Mouse (Mus musculus) kidney, embryonic 14.5 days (tissue): ENCODE data around the gene Spsb1. TPM values are rescaled to one million over a fixed set of nuclear protein-coding genes. Genes with fewer than 3 reads are reported as not detected.

Experiments
- ATAC-seq: fragments of 200-750 bp; cut with Nextera tagmentation; 2 replicates; pipeline ENCODE4 v1.8.0; 2017; ENCODE audit warnings: moderate number of reproducible peaks, mild to moderate bottlenecking, moderate TSS enrichment, moderate library complexity; ENCODE audit not compliant: low FRiP score, low TSS enrichment
- H3K27ac ChIP-seq: fragments of 300-500 bp; sonication (generic); 2 replicates; pipeline ENCODE4 v1.5.1; 2014; ENCODE audit warnings: low read depth, mild to moderate bottlenecking, low read length, moderate library complexity, mixed read lengths
- H3K27me3 ChIP-seq: fragments of 300-500 bp; sonication (generic); 2 replicates; pipeline ENCODE4 v1.6.1; 2014; ENCODE audit warnings: mild to moderate bottlenecking, low read length; ENCODE audit not compliant: control insufficient read depth, insufficient read depth
- H3K36me3 ChIP-seq: fragments of 300-500 bp; sonication (generic); 2 replicates; pipeline ENCODE4 v1.6.1; 2014; ENCODE audit warnings: low read length, mixed read lengths; ENCODE audit not compliant: control insufficient read depth, insufficient read depth
- H3K4me1 ChIP-seq: fragments of 300-500 bp; sonication (generic); 2 replicates; pipeline ENCODE4 v1.6.1; 2014; ENCODE audit warnings: low read length, mixed read lengths; ENCODE audit not compliant: control insufficient read depth, insufficient read depth
- H3K4me2 ChIP-seq: fragments of 300-500 bp; sonication (generic); replicated peaks from 2 replicates; pipeline ENCODE4 v1.6.1; 2014; ENCODE audit warnings: low read depth, mild to moderate bottlenecking, low read length
- H3K4me3 ChIP-seq: fragments of 300-500 bp; sonication (generic); 2 replicates; pipeline ENCODE4 v1.5.1; 2014; ENCODE audit warnings: mild to moderate bottlenecking, low read length
- H3K9ac ChIP-seq: fragments of 300-500 bp; sonication (generic); 2 replicates; pipeline ENCODE4 v1.6.1; 2014; ENCODE audit warnings: low read depth, mild to moderate bottlenecking, low read length, moderate library complexity
- H3K9me3 ChIP-seq: fragments of 300-500 bp; sonication (generic); 2 replicates; pipeline ENCODE4 v1.6.1; 2016; ENCODE audit warnings: low read length; ENCODE audit not compliant: control insufficient read depth
- WGBS: fragments of 180-500 bp; shearing (Covaris S2); extraction: QIAGEN DNeasy Blood & Tissue Kit; methylation state at CpG from one replicate; pipeline ENCODE4 v1.1.7; 2014; 5-methylcytosine and 5-hydroxymethylcytosine counted together
- polyA plus RNA-seq: library from polyadenylated mRNA; unstranded; fragments of >200 nt; fragmentation: Nextera tagmentation; extraction: Ambion mirVana; gene quantifications from 2 replicates; pipeline ENCODE4 v1.2.1, GENCODE M21; 2014

Spsb1 gene
- polyA plus RNA-seq, 1 experiment from 2014 or later = 9.6 TPM

DNA sequence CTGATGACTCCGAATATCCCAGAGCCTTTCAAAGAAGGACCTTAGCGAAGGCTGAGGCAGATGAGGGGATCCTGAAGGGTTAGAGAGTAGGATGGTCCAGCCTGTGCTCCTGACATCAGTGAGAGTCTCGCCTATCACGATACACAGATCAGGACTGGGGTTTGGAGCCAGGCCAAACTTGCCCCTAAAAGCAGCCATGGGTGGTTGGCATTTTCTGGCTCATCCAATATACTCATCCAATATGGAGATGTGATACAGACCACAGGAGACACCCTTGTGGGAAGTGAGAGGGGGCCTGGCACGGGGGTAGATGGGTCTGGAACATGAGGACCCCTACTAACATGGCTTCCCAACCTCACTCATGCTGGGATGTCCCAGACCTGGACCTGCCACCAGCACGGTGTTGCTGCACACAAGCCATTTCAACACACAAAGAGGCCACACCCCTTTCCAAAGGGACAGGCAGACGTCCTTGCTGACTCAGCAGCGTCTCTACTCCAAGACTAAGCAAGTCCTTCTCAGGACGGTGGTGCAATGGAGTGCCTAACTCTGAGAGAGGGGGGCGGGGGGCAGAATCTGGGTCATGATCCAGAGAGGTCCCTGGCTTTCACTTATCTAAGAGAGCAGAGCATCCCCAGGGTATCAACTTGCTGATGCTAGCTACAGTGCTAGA, 49.4 kb downstream of the Spsb1 start:
- Histone ChIP-seq H3K9me3 (no peaks in the 10 kb centered on the region), H3K27ac (no peak overlapping the region), H3K27me3 (no peaks in the 10 kb centered on the region), H3K4me3 (no peak overlapping the region), H3K9ac (no peak overlapping the region), H3K4me1 (peaks cover 25% of the 10 kb centered on the region), H3K4me2 (no peak overlapping the region), H3K36me3 (0 out of 2 replicates have a peak, but pooled peaks cover 4% of the 10 kb centered on the region)
- WGBS = 87% methylated on average over 10 of the region's 10 CpGs
- ATAC-seq = no peak

- H3K4me1 ChIP-seq = peaks cover 14% of the 10 kb centered on the region
- H3K4me3 ChIP-seq = no peak overlapping the region
- no peak for ATAC-seq
- no peak overlapping the region for H3K27ac ChIP-seq
- H3K27me3 ChIP-seq = no peaks in the 10 kb centered on the region
- no peak overlapping the region for H3K4me2 ChIP-seq
- no peak overlapping the region for H3K9ac ChIP-seq
- 0 out of 2 replicates have a peak, but pooled peaks cover 4% of the 10 kb centered on the region for H3K36me3 ChIP-seq
- WGBS = 41% methylated on average over 5 of the region's 5 CpGs
- H3K9me3 ChIP-seq = no peaks in the 10 kb centered on the region
Observed at GRCm38 (mm10) chr4:149903026-149903425, 51.8 kb downstream of the Spsb1 start.

GRCm38 (mm10) chr4:149901349-149901782, 53.5 kb downstream of the Spsb1 start:
- H3K36me3 ChIP-seq = no peaks in the 10 kb centered on the region
- no peak for ATAC-seq
- H3K9me3 ChIP-seq = no peaks in the 10 kb centered on the region
- 0 out of 2 replicates have a peak, but pooled peaks cover 3% of the 10 kb centered on the region for H3K4me1 ChIP-seq
- H3K4me2 ChIP-seq = no peak overlapping the region
- no peaks in the 10 kb centered on the region for H3K27me3 ChIP-seq
- H3K9ac ChIP-seq = no peak overlapping the region
- H3K27ac ChIP-seq = no peak overlapping the region
- WGBS = 73% methylated on average over 3 of the region's 3 CpGs
- H3K4me3 ChIP-seq = no peak overlapping the region

- H3K4me3 ChIP-seq = no peak overlapping the region
- H3K9me3 ChIP-seq = no peaks in the 10 kb centered on the region
- peaks cover 18% of the 10 kb centered on the region for H3K4me1 ChIP-seq
- ATAC-seq = no peak
- H3K36me3 ChIP-seq = no peaks in the 10 kb centered on the region
- H3K27ac ChIP-seq = no peak overlapping the region
- no peak overlapping the region for H3K9ac ChIP-seq
- H3K4me2 ChIP-seq = no peak overlapping the region
- 94% methylated on average over 13 of the region's 13 CpGs for WGBS
- H3K27me3 ChIP-seq = no peaks in the 10 kb centered on the region
Observed at GRCm38 (mm10) chr4:149897661-149898260, 57.1 kb downstream of the Spsb1 start.

GRCm38 (mm10) chr4:149896024-149896538, 58.8 kb downstream of the Spsb1 start:
- Histone ChIP-seq H3K9ac (no peak overlapping the region), H3K4me3 (no peak overlapping the region), H3K4me2 (no peak overlapping the region), H3K9me3 (no peaks in the 10 kb centered on the region), H3K4me1 (peaks cover 20% of the 10 kb centered on the region), H3K27me3 (no peaks in the 10 kb centered on the region), H3K36me3 (no peaks in the 10 kb centered on the region), H3K27ac (no peak overlapping the region)
- no peak for ATAC-seq
- 77% methylated on average over 12 of the region's 12 CpGs for WGBS

DNA sequence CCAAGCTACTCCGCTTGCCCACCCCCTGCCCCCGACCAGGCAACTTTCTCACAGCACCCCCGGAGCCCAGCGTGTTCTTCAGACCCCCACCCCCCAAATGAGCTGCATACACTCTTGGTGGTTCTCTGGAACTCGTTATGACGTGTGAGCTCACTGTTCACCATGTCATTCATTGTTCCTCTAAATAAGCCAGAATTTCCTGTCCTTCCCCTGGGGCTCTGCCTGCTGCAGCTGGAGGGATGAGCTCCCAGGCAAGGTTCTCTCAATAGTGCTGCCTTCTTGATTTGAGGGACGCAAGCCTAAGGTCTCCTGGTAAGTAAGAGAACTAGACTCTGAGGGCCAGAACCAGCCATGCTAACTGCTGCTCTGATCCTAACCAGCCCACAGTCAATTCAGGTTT, 59.6 kb downstream of the Spsb1 start:
- no peaks in the 10 kb centered on the region for H3K9me3 ChIP-seq
- no peak overlapping the region for H3K9ac ChIP-seq
- ATAC-seq = no peak
- H3K27me3 ChIP-seq = no peaks in the 10 kb centered on the region
- peaks cover 28% of the 10 kb centered on the region for H3K4me1 ChIP-seq
- WGBS = 76% methylated on average over 7 of the region's 7 CpGs
- no peak overlapping the region for H3K4me2 ChIP-seq
- H3K4me3 ChIP-seq = no peak overlapping the region
- no peak overlapping the region for H3K27ac ChIP-seq
- H3K36me3 ChIP-seq = no peaks in the 10 kb centered on the region

GRCm38 (mm10) chr4:149894300-149894699, 60.5 kb downstream of the Spsb1 start:
- Histone ChIP-seq H3K4me3 (no peak overlapping the region), H3K4me1 (peaks cover 36% of the 10 kb centered on the region), H3K27me3 (no peaks in the 10 kb centered on the region), H3K4me2 (no peak overlapping the region), H3K9ac (no peak overlapping the region), H3K9me3 (no peaks in the 10 kb centered on the region), H3K36me3 (no peaks in the 10 kb centered on the region), H3K27ac (peak overlapping the region; percentile 86)
- ATAC-seq = no peak
- WGBS = 85% methylated on average over 7 of the region's 7 CpGs

GRCm38 (mm10) chr4:149893611-149894151, 61.2 kb downstream of the Spsb1 start:
- peak; percentile 47 for ATAC-seq
- Histone ChIP-seq H3K9me3 (no peaks in the 10 kb centered on the region), H3K4me2 (no peak overlapping the region), H3K36me3 (no peaks in the 10 kb centered on the region), H3K9ac (no peak overlapping the region), H3K27ac (peak overlapping the region; percentile 86), H3K27me3 (no peaks in the 10 kb centered on the region), H3K4me1 (peaks cover 42% of the 10 kb centered on the region), H3K4me3 (no peak overlapping the region)
- WGBS = 6% methylated on average over 11 of the region's 11 CpGs
